Mouse (Mus musculus) heart, postnatal 0 days (tissue): Measurements from ENCODE around the gene Hspd1.

ENCODE experiments used
- CTCF ChIP-seq: IDR thresholded peaks from 2 replicates; pipeline ENCODE4 v1.5.1; 2016; ENCODE audit warnings: antibody characterized with exemption, control low read depth, low read depth
- EP300 ChIP-seq: IDR thresholded peaks from 2 replicates; pipeline ENCODE4 v1.6.1; 2016; ENCODE audit warnings: antibody characterized with exemption, low read depth

GRCm38 (mm10) chr1:55074757-55075156, 13.3 kb downstream of the Hspd1 start:
- TF ChIP-seq CTCF: no peak
- TF ChIP-seq EP300: no peak
